Mouse (Mus musculus): ENCODE data around the gene Slc27a5. TPM values are rescaled to one million over a fixed set of nuclear protein-coding genes. Genes with fewer than 3 reads are reported as not detected.

Slc27a5 gene
- polyA plus RNA-seq, 1 experiment = not detected

- TF ChIP-seq CTCF (IDR thresholded peaks at IDR 0.05; ENCODE audit: insufficient read depth, low read depth, low read length) = no peak
- no peak for TF ChIP-seq POLR2A (IDR thresholded peaks at IDR 0.05; ENCODE audit: insufficient read depth, low read depth, low read length)
- Histone ChIP-seq H3K27ac (ENCODE audit: insufficient read depth, low read depth, low read length) (no peak overlapping the region), H3K4me3 (ENCODE audit: insufficient read depth, low read depth, low read length) (no peak overlapping the region), H3K4me1 (ENCODE audit: control insufficient read depth, insufficient read depth, low read length) (no peaks in the 10 kb centered on the region)
- WGBS = 82% methylated on average over 4 of the region's 4 CpGs
Observed at GRCm38 (mm10) chr7:12958948-12959347, 39.0 kb downstream of the Slc27a5 start.

GRCm38 (mm10) chr7:12957511-12957910, 40.5 kb downstream of the Slc27a5 start:
- H3K4me1 ChIP-seq (ENCODE audit: control insufficient read depth, insufficient read depth, low read length) = no peaks in the 10 kb centered on the region
- H3K27ac ChIP-seq (ENCODE audit: insufficient read depth, low read depth, low read length) = no peak overlapping the region
- no peak overlapping the region for H3K4me3 ChIP-seq (ENCODE audit: insufficient read depth, low read depth, low read length)
- TF ChIP-seq POLR2A (IDR thresholded peaks at IDR 0.05; ENCODE audit: insufficient read depth, low read depth, low read length) = no peak
- TF ChIP-seq CTCF (IDR thresholded peaks at IDR 0.05; ENCODE audit: insufficient read depth, low read depth, low read length) = no peak
- 71% methylated on average over 5 of the region's 5 CpGs for WGBS

GRCm38 (mm10) chr7:12954896-12955295, 43.1 kb downstream of the Slc27a5 start:
- Histone ChIP-seq H3K4me3 (ENCODE audit: insufficient read depth, low read depth, low read length) (no peak overlapping the region), H3K27ac (ENCODE audit: insufficient read depth, low read depth, low read length) (no peak overlapping the region), H3K4me1 (ENCODE audit: control insufficient read depth, insufficient read depth, low read length) (0 out of 2 replicates have a peak, but pooled peaks cover 2% of the 10 kb centered on the region)
- WGBS = 28% methylated on average over 3 of the region's 3 CpGs
- no peak for TF ChIP-seq CTCF (IDR thresholded peaks at IDR 0.05; ENCODE audit: insufficient read depth, low read depth, low read length)
- TF ChIP-seq POLR2A (IDR thresholded peaks at IDR 0.05; ENCODE audit: insufficient read depth, low read depth, low read length) = no peak

- H3K4me3 ChIP-seq (ENCODE audit: insufficient read depth, low read depth, low read length) = peak overlapping the region; percentile 78
- 5% methylated on average over 16 of the region's 16 CpGs for WGBS
- TF ChIP-seq POLR2A (IDR thresholded peaks at IDR 0.05; ENCODE audit: insufficient read depth, low read depth, low read length) = no peak
- no peak for TF ChIP-seq CTCF (IDR thresholded peaks at IDR 0.05; ENCODE audit: insufficient read depth, low read depth, low read length)
- H3K27ac ChIP-seq (ENCODE audit: insufficient read depth, low read depth, low read length) = peak overlapping the region; percentile 83
- 0 out of 2 replicates have a peak, but pooled peaks cover 2% of the 10 kb centered on the region for H3K4me1 ChIP-seq (ENCODE audit: control insufficient read depth, insufficient read depth, low read length)
Observed at GRCm38 (mm10) chr7:12949872-12950229, 48.1 kb downstream of the Slc27a5 start.

GRCm38 (mm10) chr7:12949032-12949871, 48.7 kb downstream of the Slc27a5 start:
- TF ChIP-seq POLR2A (IDR thresholded peaks at IDR 0.05; ENCODE audit: insufficient read depth, low read depth, low read length) = peak; percentile 57
- TF ChIP-seq CTCF (IDR thresholded peaks at IDR 0.05; ENCODE audit: insufficient read depth, low read depth, low read length) = no peak
- 0 out of 2 replicates have a peak, but pooled peaks cover 2% of the 10 kb centered on the region for H3K4me1 ChIP-seq (ENCODE audit: control insufficient read depth, insufficient read depth, low read length)
- H3K4me3 ChIP-seq (ENCODE audit: insufficient read depth, low read depth, low read length) = peak overlapping the region; percentile 78
- WGBS = 4% methylated on average over 35 of the region's 35 CpGs
- H3K27ac ChIP-seq (ENCODE audit: insufficient read depth, low read depth, low read length) = peak overlapping the region; percentile 83

GRCm38 (mm10) chr7:12943488-12943887, 54.5 kb downstream of the Slc27a5 start:
- H3K4me1 ChIP-seq (ENCODE audit: control insufficient read depth, insufficient read depth, low read length) = no peaks in the 10 kb centered on the region
- TF ChIP-seq CTCF (IDR thresholded peaks at IDR 0.05; ENCODE audit: insufficient read depth, low read depth, low read length) (no peak), POLR2A (IDR thresholded peaks at IDR 0.05; ENCODE audit: insufficient read depth, low read depth, low read length) (no peak)
- H3K27ac ChIP-seq (ENCODE audit: insufficient read depth, low read depth, low read length) = no peak overlapping the region
- no peak overlapping the region for H3K4me3 ChIP-seq (ENCODE audit: insufficient read depth, low read depth, low read length)

- Histone ChIP-seq H3K4me3 (ENCODE audit: insufficient read depth, low read depth, low read length) (no peak overlapping the region), H3K4me1 (ENCODE audit: control insufficient read depth, insufficient read depth, low read length) (no peaks in the 10 kb centered on the region), H3K27ac (ENCODE audit: insufficient read depth, low read depth, low read length) (no peak overlapping the region)
- TF ChIP-seq CTCF (IDR thresholded peaks at IDR 0.05; ENCODE audit: insufficient read depth, low read depth, low read length) (no peak), POLR2A (IDR thresholded peaks at IDR 0.05; ENCODE audit: insufficient read depth, low read depth, low read length) (no peak)
- 80% methylated on average over 4 of the region's 4 CpGs for WGBS
Observed at GRCm38 (mm10) chr7:12940599-12940998, 57.4 kb downstream of the Slc27a5 start.

Other genes starting within 250 kb of the Slc27a5 start
- gene Zscan18, start 194.6 kb downstream of the Slc27a5 start, polyA plus RNA-seq (2012; ENCODE audit: insufficient read depth, insufficient read length, low replicate concordance, missing spikeins) = not detected in 2 replicates
- not detected in 2 replicates for gene Zfp329, start 179.3 kb downstream of the Slc27a5 start, polyA plus RNA-seq (2012; ENCODE audit: insufficient read depth, insufficient read length, low replicate concordance, missing spikeins)
- not detected in 2 replicates for gene Zfp110, start 163.4 kb downstream of the Slc27a5 start, polyA plus RNA-seq (2012; ENCODE audit: insufficient read depth, insufficient read length, low replicate concordance, missing spikeins)
- not detected in 2 replicates for gene Zfp128, start 117.0 kb downstream of the Slc27a5 start, polyA plus RNA-seq (2012; ENCODE audit: insufficient read depth, insufficient read length, low replicate concordance, missing spikeins)
- gene Zscan22, start 100.4 kb downstream of the Slc27a5 start, polyA plus RNA-seq (2012; ENCODE audit: insufficient read depth, insufficient read length, low replicate concordance, missing spikeins) = not detected in 2 replicates
- 651 TPM in 1 of 2 replicates, not detected in the other for gene Rps5, start 75.9 kb downstream of the Slc27a5 start, polyA plus RNA-seq (2012; ENCODE audit: insufficient read depth, insufficient read length, low replicate concordance, missing spikeins)
- not detected in 2 replicates for gene Rnf225, start 70.8 kb downstream of the Slc27a5 start, polyA plus RNA-seq (2012; ENCODE audit: insufficient read depth, insufficient read length, low replicate concordance, missing spikeins)
- gene Zfp324, start 32.4 kb downstream of the Slc27a5 start, polyA plus RNA-seq (2012; ENCODE audit: insufficient read depth, insufficient read length, low replicate concordance, missing spikeins) = not detected in 2 replicates
- gene Zfp446, start 20.3 kb downstream of the Slc27a5 start, polyA plus RNA-seq (2012; ENCODE audit: insufficient read depth, insufficient read length, low replicate concordance, missing spikeins) = not detected in 2 replicates
- gene Trim28, start 922 bp upstream of the Slc27a5 start, polyA plus RNA-seq (2012; ENCODE audit: insufficient read depth, insufficient read length, low replicate concordance, missing spikeins) = 700 TPM in 1 of 2 replicates, not detected in the other
- not detected in 2 replicates for gene Zbtb45, start 11.8 kb upstream of the Slc27a5 start, polyA plus RNA-seq (2012; ENCODE audit: insufficient read depth, insufficient read length, low replicate concordance, missing spikeins)
- gene Chmp2a, start 36.6 kb upstream of the Slc27a5 start, polyA plus RNA-seq (2012; ENCODE audit: insufficient read depth, insufficient read length, low replicate concordance, missing spikeins) = not detected in 2 replicates
- 648 TPM in 1 of 2 replicates, not detected in the other for gene Ube2m, start 40.1 kb upstream of the Slc27a5 start, polyA plus RNA-seq (2012; ENCODE audit: insufficient read depth, insufficient read length, low replicate concordance, missing spikeins)
- gene Mzf1, start 56.6 kb upstream of the Slc27a5 start, polyA plus RNA-seq (2012; ENCODE audit: insufficient read depth, insufficient read length, low replicate concordance, missing spikeins) = not detected in 2 replicates
- not detected in 2 replicates for gene Vmn1r85, start 97.0 kb upstream of the Slc27a5 start, polyA plus RNA-seq (2012; ENCODE audit: insufficient read depth, insufficient read length, low replicate concordance, missing spikeins)
- gene Vmn1r86, start 121.7 kb upstream of the Slc27a5 start, polyA plus RNA-seq (2012; ENCODE audit: insufficient read depth, insufficient read length, low replicate concordance, missing spikeins) = not detected in 2 replicates
- not detected in 2 replicates for gene Vmn1r87, start 142.0 kb upstream of the Slc27a5 start, polyA plus RNA-seq (2012; ENCODE audit: insufficient read depth, insufficient read length, low replicate concordance, missing spikeins)
- not detected in 2 replicates for gene Vmn1r88, start 161.4 kb upstream of the Slc27a5 start, polyA plus RNA-seq (2012; ENCODE audit: insufficient read depth, insufficient read length, low replicate concordance, missing spikeins)
- gene Vmn1r89, start 214.8 kb upstream of the Slc27a5 start, polyA plus RNA-seq (2012; ENCODE audit: insufficient read depth, insufficient read length, low replicate concordance, missing spikeins) = not detected in 2 replicates